19 mouse cellular contexts compared by ENCODE assay signal in genomic region chr2:10014951-10015635, GRCm38 (mm10). TPM values are rescaled to one million over a fixed set of nuclear protein-coding genes. Genes with fewer than 3 reads are reported as not detected.
DNase-seq lines count a peak whose midpoint lies in the region; ATAC-seq and TF ChIP-seq lines count a peak whose summit lies in the region.
"Had no signal": no experiment of that assay in that cellular context is flagged by ENCODE, and none has a peak within 500 bp of the region (broad histone marks: within the 10 kb centered on the region; RNA-seq: fewer than 3 reads in every experiment).

No protein-coding gene starts in this region.

- 58% methylated on average over 10 of the region's 10 CpGs for WGBS in liver, adult 2 months
- WGBS in liver, embryonic 12.5 days (ENCODE audit: insufficient replicate concordance) = 75% methylated on average over 10 of the region's 10 CpGs

- H3K4me3 ChIP-seq in liver, adult 2 months (ENCODE audit: insufficient read depth, low read depth, low read length) = no peak overlapping the region
- H3K4me3 ChIP-seq in liver, embryonic 12.5 days = no peak overlapping the region
- H3K4me3 ChIP-seq: embryonic facial prominence, embryonic 12.5 days; forebrain, embryonic 13.5 days; heart, adult 2 months; heart, embryonic 15.5 days had no signal

- H3K9me3 ChIP-seq in liver, embryonic 12.5 days (replicated peaks) = no peaks in the 10 kb centered on the region
- H3K9me3 ChIP-seq: embryonic facial prominence, embryonic 12.5 days; forebrain, embryonic 13.5 days; heart, embryonic 15.5 days had no signal

- no peak overlapping the region for H3K27ac ChIP-seq in liver, adult 2 months (replicated peaks; ENCODE audit: insufficient read depth, low read depth, low read length)
- no peak overlapping the region for H3K27ac ChIP-seq in liver, embryonic 12.5 days
- H3K27ac ChIP-seq: embryonic facial prominence, embryonic 12.5 days; forebrain, embryonic 13.5 days; heart, adult 2 months; heart, embryonic 15.5 days; hindbrain, embryonic 14.5 days had no signal

- H3K4me2 ChIP-seq in liver, embryonic 12.5 days = no peak overlapping the region
- H3K4me2 ChIP-seq: embryonic facial prominence, embryonic 12.5 days; forebrain, embryonic 13.5 days; heart, embryonic 11.5 days; heart, embryonic 15.5 days; hindbrain, embryonic 14.5 days had no signal

- no peaks in the 10 kb centered on the region for H3K36me3 ChIP-seq in liver, adult 2 months (ENCODE audit: control insufficient read depth, insufficient read depth, low read length)
- H3K36me3 ChIP-seq in liver, embryonic 12.5 days = no peaks in the 10 kb centered on the region
- H3K36me3 ChIP-seq: embryonic facial prominence, embryonic 12.5 days; heart, embryonic 15.5 days had no signal

- H3K27me3 ChIP-seq in liver, adult 2 months (ENCODE audit: control insufficient read depth, insufficient read depth, low read length) = no peaks in the 10 kb centered on the region
- H3K27me3 ChIP-seq in liver, embryonic 12.5 days (replicated peaks) = no peaks in the 10 kb centered on the region
- H3K27me3 ChIP-seq: embryonic facial prominence, embryonic 12.5 days; forebrain, embryonic 13.5 days; heart, embryonic 15.5 days had no signal

- no peaks in the 10 kb centered on the region for H3K4me1 ChIP-seq in liver, adult 2 months (ENCODE audit: control insufficient read depth, insufficient read depth, low read length)
- H3K4me1 ChIP-seq in liver, embryonic 12.5 days = peaks cover 14% of the 10 kb centered on the region
- H3K4me1 ChIP-seq: embryonic facial prominence, embryonic 12.5 days; forebrain, embryonic 13.5 days; heart, embryonic 15.5 days had no signal

- no peak overlapping the region for H3K9ac ChIP-seq in liver, adult 2 months (ENCODE audit: low read depth, low read length)
- H3K9ac ChIP-seq in liver, embryonic 12.5 days = no peak overlapping the region
- H3K9ac ChIP-seq: embryonic facial prominence, embryonic 12.5 days; forebrain, embryonic 13.5 days; heart, embryonic 15.5 days; hindbrain, embryonic 14.5 days had no signal

- DNase-seq in liver, adult 2 months (ENCODE audit: extremely low read depth, low read depth, low spot score) = peak; percentile 14
- peak; percentile 44 for DNase-seq in naive thymus-derived CD4-positive, alpha-beta T cell, adult 2 months (ENCODE audit: low read depth)
- peak; percentile 44 to 50 for DNase-seq in thymus, postnatal 10 days (ENCODE audit: low spot score in 2 of 2)
- DNase-seq in thymus, postnatal 4 days = peak; percentile 65
- DNase-seq in gastrocnemius, postnatal 14 days = no peak
- no peak for DNase-seq in layer of hippocampus, adult 8-10 months (ENCODE audit: low spot score in 2 of 2)
- DNase-seq in cerebellum, postnatal 10 days = no peak
- DNase-seq: adrenal gland, adult 8-10 months; adrenal gland, postnatal 36 days; cerebellum, adult 2 months; cerebellum, postnatal 14 days; heart, adult 2 months; heart, postnatal 14 days had no signal

- no peak for ATAC-seq in liver, embryonic 12.5 days
- ATAC-seq: forebrain, embryonic 13.5 days had no signal

- no peak for TF ChIP-seq CTCF in liver, adult 2 months (IDR thresholded peaks at IDR 0.05; ENCODE audit: low read depth, low read length)

- intact Hi-C loops in gastrocnemius, postnatal 14 days (cut with DNase I; ENCODE audit: low total_unique reads) = loop anchor here (10.0 kb wide), 1 partner anchor 1330 kb away; no protein-coding TSS in a partner anchor

- TF ChIP-seq POLR2A in liver, adult 2 months (IDR thresholded peaks at IDR 0.05; ENCODE audit: extremely low read depth, insufficient read depth, low read length) = no peak

- peaks cover 3% of the 10 kb centered on the region; the same call in 1 of the 2 replicates for H3K79me2 ChIP-seq in liver, adult 2 months (ENCODE audit: control insufficient read depth, insufficient read depth, low read length)

RNA-seq across cellular contexts. Expression of gene Taf3, which starts 33.3 kb away (rescaled TPM):
- 1.1 and 1.5 TPM in 2 replicates for total RNA-seq in liver, adult 2 months (2014; rRNA removed)
- 1.6 and 2.6 TPM in 2 replicates for polyA plus RNA-seq in liver, adult 2 months (2012; rRNA removed)
- polyA plus RNA-seq in liver, embryonic 12.5 days (2016; fragmentation: Nextera tagmentation; extraction: Ambion mirVana) = 10.0 and 10.4 TPM in 2 replicates
- total RNA-seq in gastrocnemius, postnatal 14 days (2021) = 1 to 10 TPM; 6.0 to 6.6 TPM
- 10 to 100 TPM; 13.1 to 16.2 (median 14.9) TPM for total RNA-seq in layer of hippocampus, adult 8-10 months (2022)

Comparison
In these comparisons a context has a peak if more than half of its experiments do, and no peak if none do; other contexts are left out.
1. DNase-seq: peak in liver, adult 2 months (single experiment), naive thymus-derived CD4-positive, alpha-beta T cell, adult 2 months (single experiment), thymus, postnatal 10 days (2 of 2) and thymus, postnatal 4 days (single experiment); none in gastrocnemius, postnatal 14 days (single experiment), layer of hippocampus, adult 8-10 months (0 of 2) and cerebellum, postnatal 10 days (0 of 2).